Mouse (Mus musculus): ENCODE measurements around the gene Rfx1.

Rfx1 gene

GRCm38 (mm10) chr8:84066291-84066930 lies at the start of gene Rfx1:
Gene Rfx1 (plus strand): TSS chr8:84066834.
- in situ Hi-C loops (cut with MboI; ENCODE audit: low sequenced_read_pairs) = no loop called here

GRCm38 (mm10) chr8:84019738-84020137 lies 46.9 kb upstream of the Rfx1 start:
- in situ Hi-C loops (cut with MboI; ENCODE audit: low sequenced_read_pairs) = no loop called here

- in situ Hi-C loops (cut with MboI; ENCODE audit: low sequenced_read_pairs) = no loop called here
These were observed 45.5 kb upstream of the Rfx1 start, which contains the start of gene Palm3 for GRCm38 (mm10) chr8:84021096-84021495. Gene Palm3 (plus strand): TSS chr8:84021471.

- in situ Hi-C loops (cut with MboI; ENCODE audit: low sequenced_read_pairs) = no loop called here
These were observed 45.1 kb upstream of the Rfx1 start for GRCm38 (mm10) chr8:84021569-84021968.

- in situ Hi-C loops (cut with MboI; ENCODE audit: low sequenced_read_pairs) = no loop called here
These were observed 43.5 kb upstream of the Rfx1 start for GRCm38 (mm10) chr8:84023085-84023484.

- in situ Hi-C loops (cut with MboI; ENCODE audit: low sequenced_read_pairs) = no loop called here
These were observed 43.0 kb upstream of the Rfx1 start for GRCm38 (mm10) chr8:84023631-84024030.

GRCm38 (mm10) chr8:84024171-84024570 lies 42.5 kb upstream of the Rfx1 start:
- in situ Hi-C loops (cut with MboI; ENCODE audit: low sequenced_read_pairs) = no loop called here

GRCm38 (mm10) chr8:84025863-84026262 lies 40.8 kb upstream of the Rfx1 start:
- in situ Hi-C loops (cut with MboI; ENCODE audit: low sequenced_read_pairs) = no loop called here

- in situ Hi-C loops (cut with MboI; ENCODE audit: low sequenced_read_pairs) = no loop called here
These were observed 39.2 kb upstream of the Rfx1 start for GRCm38 (mm10) chr8:84027449-84027848.

- in situ Hi-C loops (cut with MboI; ENCODE audit: low sequenced_read_pairs) = no loop called here
These were observed 37.4 kb upstream of the Rfx1 start for GRCm38 (mm10) chr8:84029272-84029671.

GRCm38 (mm10) chr8:84032777-84033176 lies 33.9 kb upstream of the Rfx1 start:
- in situ Hi-C loops (cut with MboI; ENCODE audit: low sequenced_read_pairs) = loop anchor here (10.0 kb wide), 1 partner anchor 142 kb away; no protein-coding TSS in a partner anchor

GRCm38 (mm10) chr8:84038015-84038414 lies 28.6 kb upstream of the Rfx1 start:
- in situ Hi-C loops (cut with MboI; ENCODE audit: low sequenced_read_pairs) = loop anchor here (10.0 kb wide), 1 partner anchor 137 kb away; no protein-coding TSS in a partner anchor

GRCm38 (mm10) chr8:84039050-84039449 lies 27.6 kb upstream of the Rfx1 start:
- in situ Hi-C loops (cut with MboI; ENCODE audit: low sequenced_read_pairs) = loop anchor here (10.0 kb wide), 1 partner anchor 136 kb away; no protein-coding TSS in a partner anchor

- in situ Hi-C loops (cut with MboI; ENCODE audit: low sequenced_read_pairs) = no loop called here
These were observed 24.3 kb upstream of the Rfx1 start, which contains the start of gene Il27ra for GRCm38 (mm10) chr8:84042066-84042947. Gene Il27ra (minus strand): TSS chr8:84042589.

GRCm38 (mm10) chr8:84042948-84043342 lies 23.7 kb upstream of the Rfx1 start:
- in situ Hi-C loops (cut with MboI; ENCODE audit: low sequenced_read_pairs) = no loop called here

- in situ Hi-C loops (cut with MboI; ENCODE audit: low sequenced_read_pairs) = no loop called here
These were observed 22.5 kb upstream of the Rfx1 start for GRCm38 (mm10) chr8:84044103-84044502.

- in situ Hi-C loops (cut with MboI; ENCODE audit: low sequenced_read_pairs) = no loop called here
These were observed 21.7 kb upstream of the Rfx1 start, which contains the start of gene Rln3 for GRCm38 (mm10) chr8:84044900-84045299. Gene Rln3 (minus strand): TSS chr8:84045000.

GRCm38 (mm10) chr8:84046505-84046904 lies 20.1 kb upstream of the Rfx1 start:
- in situ Hi-C loops (cut with MboI; ENCODE audit: low sequenced_read_pairs) = no loop called here

GRCm38 (mm10) chr8:84048171-84048570 lies 18.5 kb upstream of the Rfx1 start:
- in situ Hi-C loops (cut with MboI; ENCODE audit: low sequenced_read_pairs) = no loop called here

GRCm38 (mm10) chr8:84052746-84053145 lies 13.9 kb upstream of the Rfx1 start:
- in situ Hi-C loops (cut with MboI; ENCODE audit: low sequenced_read_pairs) = no loop called here

- in situ Hi-C loops (cut with MboI; ENCODE audit: low sequenced_read_pairs) = no loop called here
These were observed 13.4 kb upstream of the Rfx1 start for GRCm38 (mm10) chr8:84053229-84053628.

- in situ Hi-C loops (cut with MboI; ENCODE audit: low sequenced_read_pairs) = no loop called here
These were observed 8.8 kb upstream of the Rfx1 start for GRCm38 (mm10) chr8:84057827-84058226.

Measured in CH12F3 (cell line).